Mouse (Mus musculus) ES-E14 (cell line): ENCODE data around the gene Pigx.

ENCODE experiments used
- CHD2 ChIP-seq: IDR thresholded peaks from 2 replicates; pipeline ENCODE4 v1.6.1; 2014; ENCODE audit warnings: mild to moderate bottlenecking, low read depth, low read length, inconsistent platforms
- HCFC1 ChIP-seq: IDR thresholded peaks from 2 replicates; pipeline ENCODE4 v1.6.1; 2012; ENCODE audit warnings: low read length, inconsistent platforms, borderline replicate concordance; ENCODE audit not compliant: insufficient read depth
- MAFK ChIP-seq: IDR thresholded peaks from 2 replicates; pipeline ENCODE4 v1.6.1; 2014; ENCODE audit warnings: mild to moderate bottlenecking, low read depth, low read length, inconsistent platforms; ENCODE audit not compliant: insufficient read depth

- TF ChIP-seq MAFK (no peak), CHD2 (peak; percentile 68; the same call in 1 of the 2 replicates), HCFC1 (no peak)
Measured at GRCm38 (mm10) chr16:32078408-32078990, 21.0 kb downstream of the Pigx start.
